Mouse (Mus musculus): ENCODE measurements around the gene Atg2a. TPM values are rescaled to one million over a fixed set of nuclear protein-coding genes. Genes with fewer than 3 reads are reported as not detected.
A peak's percentile ranks its signal among the peaks of the same experiment; 100 is the strongest.

Atg2a gene
- total RNA-seq, 2 experiments from 2014 or later, result 16.7 to 20.0 TPM

DNA sequence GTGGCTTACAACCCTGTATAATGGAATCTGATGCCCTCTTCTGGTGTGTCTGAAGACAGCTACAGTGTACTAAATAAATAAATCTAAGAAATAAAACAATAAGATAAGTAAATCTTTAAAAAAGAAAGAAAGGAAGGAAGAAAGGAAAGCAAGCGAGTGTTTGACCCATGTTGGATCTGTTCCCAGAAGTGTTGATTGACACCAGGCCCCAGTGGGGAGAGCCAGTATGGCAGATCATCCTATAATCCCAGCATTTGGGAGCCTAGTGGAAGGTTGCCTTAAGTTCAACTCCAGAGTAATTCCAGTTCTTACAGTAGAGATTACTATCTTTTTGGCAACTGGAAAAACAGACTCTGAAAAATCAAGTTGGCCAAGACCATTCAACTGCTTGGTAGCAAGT is 4.3 kb downstream of the Atg2a start:
- DNase-seq (ENCODE audit: low spot score), result no peak

DNA sequence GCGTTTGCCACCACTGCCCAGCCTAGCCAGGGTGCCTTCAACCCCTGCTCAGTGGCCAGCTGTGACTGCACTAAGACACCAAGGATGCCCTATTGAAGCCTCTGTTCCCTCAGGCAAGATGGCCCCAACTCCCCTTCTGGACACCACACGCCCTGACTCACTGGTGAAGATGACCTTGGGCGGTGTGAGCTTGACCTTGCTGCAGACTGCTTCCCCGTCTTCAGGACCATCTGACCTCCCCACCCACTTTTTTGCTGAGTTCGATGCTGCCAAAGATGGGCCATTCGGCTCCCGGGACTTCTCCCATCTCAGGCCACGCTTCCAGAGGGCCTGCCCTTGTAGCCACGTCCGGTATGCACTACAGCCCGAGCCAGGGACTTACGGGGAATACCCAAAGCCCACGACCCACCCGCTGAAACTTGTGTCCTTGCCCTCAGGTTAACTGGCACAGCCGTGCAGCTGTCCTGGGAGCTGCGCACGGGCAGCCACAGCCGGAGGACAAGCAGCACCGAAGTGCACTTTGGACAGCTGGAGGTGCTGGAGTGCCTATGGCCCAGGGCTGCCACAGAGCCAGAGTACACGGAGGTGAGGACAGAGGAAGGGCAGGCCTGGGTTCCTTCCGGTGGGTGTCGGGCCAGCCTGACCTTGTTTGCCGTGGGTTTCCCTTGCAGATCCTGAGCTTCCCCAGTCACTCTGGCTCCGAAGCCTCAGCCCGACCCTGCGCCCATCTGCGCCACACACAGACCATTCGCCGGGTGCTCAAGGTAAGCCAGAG is 6.2 kb downstream of the Atg2a start:
- no peak for DNase-seq (ENCODE audit: low spot score)

DNA sequence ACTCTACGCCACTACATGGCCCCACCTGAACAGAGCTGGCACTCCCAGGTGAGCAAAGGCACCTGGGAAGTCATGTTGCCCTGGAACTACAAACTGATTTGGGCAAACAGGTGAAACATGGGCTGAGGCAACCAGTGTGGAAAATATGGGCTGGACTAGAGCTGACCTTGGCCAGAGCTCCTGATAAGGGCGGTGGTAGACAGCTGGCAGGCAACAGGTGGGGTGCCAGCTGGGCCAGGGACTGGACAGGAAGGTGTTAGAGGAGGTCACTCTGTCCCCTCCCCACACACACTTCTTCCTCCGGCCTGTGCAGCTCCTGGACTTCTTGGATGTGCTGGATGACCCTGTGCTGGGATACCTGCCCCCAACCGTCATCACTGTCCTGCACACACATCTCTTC is 11.6 kb downstream of the Atg2a start:
- DNase-seq (ENCODE audit: low spot score), result no peak

DNA sequence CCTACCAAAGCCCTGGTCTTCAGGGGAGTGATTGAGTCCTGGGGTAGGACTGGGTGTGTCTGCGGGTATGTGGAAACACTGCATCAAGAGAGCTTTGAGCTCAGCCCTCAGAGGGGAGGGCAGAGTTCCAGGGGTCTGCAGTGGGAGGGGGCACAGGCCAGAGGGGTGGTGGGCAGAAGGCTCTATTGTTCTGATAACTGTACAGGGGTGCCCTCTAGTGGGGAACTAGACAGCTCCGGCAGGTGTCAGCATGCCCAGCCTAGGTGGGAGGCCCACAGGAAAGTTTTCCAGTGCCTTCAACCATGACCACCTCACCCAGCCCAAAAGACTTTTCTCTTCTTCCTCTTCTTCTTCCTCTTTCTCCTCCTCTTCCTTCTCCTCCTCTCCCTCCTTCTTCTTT is 19.0 kb downstream of the Atg2a start:
- DNase-seq (ENCODE audit: low spot score), result no peak

DNA sequence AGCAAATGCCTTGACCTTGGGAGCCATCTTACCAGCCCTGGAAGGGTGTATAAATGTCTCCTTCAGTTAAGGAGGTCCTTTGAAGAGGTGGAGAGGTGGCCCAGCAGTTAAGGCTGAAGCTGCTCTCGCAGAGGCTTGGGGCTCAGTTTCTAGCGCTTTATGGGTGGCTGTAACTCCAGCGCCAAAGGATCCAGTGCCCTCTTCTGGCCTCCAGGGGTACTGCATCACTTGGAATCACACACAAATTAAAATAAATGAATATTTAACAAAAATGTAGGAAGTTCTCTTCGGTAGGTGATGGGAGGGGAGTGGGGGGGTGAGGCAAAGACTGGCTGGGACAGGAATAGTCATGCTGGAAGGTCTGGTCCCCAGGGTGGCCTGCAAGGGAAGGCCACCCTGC is 19.5 kb downstream of the Atg2a start:
- no peak for DNase-seq (ENCODE audit: low spot score)

DNA sequence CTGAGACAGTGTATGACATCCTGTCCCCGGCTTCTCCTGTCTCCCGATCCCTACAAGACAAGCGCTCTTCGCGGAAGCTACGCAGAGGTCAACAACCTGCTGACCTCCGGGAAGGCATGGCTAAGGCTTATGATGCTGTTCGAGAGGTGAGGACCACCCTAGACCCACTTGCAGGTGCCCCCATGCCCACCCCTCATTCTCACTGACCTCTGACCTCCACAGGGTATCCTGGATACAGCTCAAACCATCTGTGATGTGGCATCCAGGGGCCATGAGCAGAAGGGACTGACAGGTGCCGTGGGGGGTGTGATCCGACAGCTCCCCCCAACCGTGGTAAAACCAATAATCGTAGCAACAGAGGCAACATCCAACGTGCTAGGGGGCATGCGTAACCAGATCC is 19.9 kb downstream of the Atg2a start:
- DNase-seq (ENCODE audit: low spot score), result no peak

DNA sequence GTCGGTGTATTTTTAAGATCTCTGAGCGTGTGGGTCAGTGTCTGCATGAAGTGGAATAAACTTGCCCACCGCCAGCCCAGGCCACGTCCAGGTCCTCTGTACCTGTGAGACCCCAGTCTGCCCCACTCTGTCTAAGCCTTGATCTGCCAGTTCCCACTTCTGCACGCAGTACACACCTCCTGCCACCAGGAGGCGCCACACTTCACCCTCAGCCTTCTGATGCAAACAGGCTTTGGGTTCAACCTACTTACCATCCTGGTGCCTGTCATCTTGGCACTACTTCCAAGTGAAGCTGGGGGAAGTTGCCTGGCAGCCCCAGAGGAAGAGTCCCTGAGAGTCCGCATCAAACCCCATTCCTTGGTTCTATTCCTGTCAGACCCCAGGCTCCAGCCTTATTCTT is 20.8 kb downstream of the Atg2a start:
- DNase-seq (ENCODE audit: low spot score), result peak; percentile 63

DNA sequence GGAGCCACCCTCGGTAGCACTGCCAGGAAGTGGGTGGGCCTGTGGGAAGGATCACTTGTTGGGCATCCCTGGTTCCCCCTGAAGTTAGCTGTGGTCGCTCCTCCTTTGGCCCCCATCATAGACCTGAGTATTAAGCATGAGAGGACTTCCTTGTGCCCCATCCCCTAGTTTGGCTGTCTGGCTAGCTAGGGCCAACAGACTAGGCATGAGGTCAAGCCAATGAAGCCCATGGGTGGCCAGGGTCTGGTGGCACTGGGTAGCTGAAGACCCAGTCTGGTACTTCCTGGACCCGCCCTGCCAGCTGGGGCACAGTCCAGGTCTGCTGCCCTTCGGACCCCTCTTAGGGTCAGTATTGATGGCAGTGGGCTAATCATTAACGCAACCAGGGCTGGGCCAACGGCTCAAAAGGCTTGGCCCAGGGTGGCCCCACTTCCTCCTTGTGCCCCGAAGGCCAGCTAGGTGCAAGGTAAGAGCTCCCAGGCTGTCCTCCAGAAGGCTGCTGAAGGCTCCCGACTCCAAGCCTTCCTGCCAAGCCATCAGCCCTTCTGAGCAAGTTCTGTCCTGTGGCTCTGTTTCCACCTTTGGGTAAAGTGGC is 21.5 kb downstream of the Atg2a start:
- no peak for DNase-seq (ENCODE audit: low spot score)

DNA sequence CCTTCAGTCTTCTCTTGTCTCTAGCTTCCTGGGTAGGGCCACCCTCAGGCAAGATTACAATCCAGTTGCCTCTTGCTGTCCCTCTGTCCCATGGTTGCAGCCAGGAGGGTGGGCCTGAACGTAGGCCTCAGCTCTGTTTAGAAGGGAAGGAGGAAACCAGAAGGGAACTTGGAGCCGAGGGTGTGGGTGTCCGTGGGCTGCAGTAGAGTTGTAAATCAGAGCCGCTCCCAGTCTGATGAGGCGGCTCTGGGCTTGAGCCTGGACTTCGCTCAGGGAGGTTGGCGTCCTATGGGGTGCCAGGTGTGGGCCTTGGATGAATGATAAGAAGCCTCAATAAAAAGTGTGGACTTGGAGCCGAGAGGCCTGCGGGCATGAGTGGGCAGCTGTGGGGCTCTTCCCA is 22.7 kb downstream of the Atg2a start:
- no peak for DNase-seq (ENCODE audit: low spot score)

DNA sequence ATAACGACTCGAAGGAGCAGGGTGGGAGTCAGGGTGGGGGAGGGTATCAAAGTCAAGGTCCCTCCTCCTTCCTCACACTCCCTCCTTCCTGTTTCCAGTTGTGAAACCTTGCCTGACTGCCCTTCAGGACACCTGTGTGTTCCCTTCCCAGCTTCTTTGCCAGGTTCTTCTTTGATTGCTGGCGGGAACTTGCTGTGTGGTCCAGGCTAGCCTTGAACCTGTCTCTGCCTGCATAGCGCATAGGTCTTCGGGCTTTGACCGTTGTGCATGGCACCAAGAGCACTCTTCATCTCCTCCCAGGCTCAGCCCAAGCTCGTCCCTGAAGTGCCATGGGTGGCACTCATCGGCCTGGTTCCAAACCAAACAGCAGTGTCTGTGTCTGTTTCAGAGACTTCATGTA is 23.5 kb downstream of the Atg2a start:
- DNase-seq (ENCODE audit: low spot score), result no peak

DNA sequence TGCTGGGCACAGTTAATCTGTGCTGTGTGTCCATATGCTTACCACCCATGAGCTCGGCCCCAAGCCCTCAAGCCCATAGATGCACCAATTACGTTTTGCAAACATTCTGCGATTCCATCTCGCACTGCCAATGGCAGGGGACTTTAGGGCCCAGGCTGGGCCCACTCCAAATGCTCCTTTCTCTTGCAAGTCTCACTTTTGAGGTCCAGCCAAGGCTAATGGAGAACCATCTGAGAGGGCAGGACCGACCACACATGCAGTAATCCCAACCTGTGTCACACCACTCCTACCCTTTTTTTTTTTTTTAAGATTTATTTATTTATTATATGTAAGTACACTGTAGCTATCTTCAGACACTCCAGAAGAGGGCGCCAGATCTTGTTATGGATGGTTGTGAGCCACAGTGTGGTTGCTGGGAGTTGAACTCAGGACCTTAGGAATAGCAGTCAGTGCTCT is 24.3 kb downstream of the Atg2a start:
- no peak for DNase-seq (ENCODE audit: low spot score)

DNA sequence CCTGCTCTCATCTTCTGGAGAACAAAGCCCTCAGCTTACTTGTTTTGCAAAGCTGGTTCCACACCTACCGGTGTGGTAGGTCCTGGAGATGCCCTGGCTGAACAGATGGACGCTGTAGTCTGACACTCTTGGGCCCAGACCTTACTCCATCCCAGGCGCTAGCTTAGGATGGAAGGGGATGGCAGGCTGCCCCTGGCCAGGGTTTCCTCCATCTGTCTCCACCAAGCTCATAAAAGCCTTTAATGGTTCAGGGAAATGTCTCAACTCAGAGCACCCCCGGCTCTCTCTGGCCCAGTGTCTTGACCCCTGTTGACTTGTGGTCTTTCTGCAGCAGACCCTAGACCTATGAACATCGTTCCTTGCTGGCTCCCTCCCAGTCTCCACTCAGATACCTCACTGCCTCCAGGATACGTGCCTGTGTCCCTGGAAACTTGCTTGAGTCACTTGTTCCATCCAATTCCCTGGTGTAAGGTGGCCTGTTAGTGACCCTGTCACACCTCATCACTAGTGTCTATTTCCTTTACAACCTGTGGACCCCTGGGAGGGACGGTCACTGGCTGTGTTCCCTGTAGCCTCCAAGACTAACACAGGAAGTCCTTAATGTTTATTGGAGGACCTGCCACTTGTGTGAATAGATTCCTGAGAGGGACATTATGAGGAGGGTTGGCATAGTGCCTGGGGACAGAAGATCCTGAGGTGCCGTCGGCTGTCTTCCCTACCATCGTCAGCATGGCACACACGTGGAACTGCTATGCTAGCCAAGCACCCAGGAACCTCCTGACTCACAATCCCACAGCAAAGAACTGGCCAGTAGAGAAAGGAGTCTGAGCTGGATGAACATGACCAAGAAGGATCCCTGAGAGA is 26.1 kb downstream of the Atg2a start:
- peak; percentile 29 for DNase-seq (ENCODE audit: low spot score)

DNA sequence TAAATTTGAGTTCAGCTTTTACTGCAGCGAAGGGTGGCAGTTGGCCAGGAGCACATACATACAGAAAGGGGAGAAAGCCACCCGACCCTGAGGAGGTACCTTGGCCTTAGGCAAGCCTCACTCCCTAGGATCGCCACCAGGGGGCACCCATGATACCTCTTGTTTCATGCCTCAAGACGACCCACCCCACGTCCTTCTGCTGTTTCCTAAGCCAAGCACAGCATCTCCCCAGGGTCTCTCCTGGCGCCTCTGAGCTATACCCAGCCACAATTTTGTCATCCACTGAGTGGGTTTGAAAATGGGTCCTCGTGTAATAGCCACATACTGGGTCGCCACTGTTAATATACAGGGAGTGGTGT is 26.7 kb downstream of the Atg2a start:
- peak; percentile 90 for DNase-seq (ENCODE audit: low spot score)

DNA sequence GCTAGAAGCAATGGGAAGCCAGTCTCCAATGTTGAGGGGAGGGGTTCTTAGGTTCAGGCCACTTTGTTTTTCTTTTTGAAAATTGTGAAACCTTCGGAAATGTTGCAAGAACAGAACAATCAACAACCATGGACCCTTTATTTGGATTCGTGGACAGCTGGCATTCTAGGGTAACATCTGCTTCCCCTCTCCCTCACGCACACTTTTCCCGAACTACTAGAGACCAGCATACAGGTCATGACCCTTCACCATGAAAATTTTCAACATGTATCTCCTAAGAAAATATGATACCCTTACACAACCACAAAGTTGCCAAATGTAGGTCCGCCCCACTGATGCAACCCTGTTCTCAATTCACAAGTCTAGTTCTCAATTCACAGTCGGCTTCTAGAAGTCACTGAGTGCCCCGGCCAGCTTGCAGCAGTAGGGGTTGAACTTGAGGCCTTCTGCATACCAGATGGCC is 27.2 kb downstream of the Atg2a start:
- DNase-seq (ENCODE audit: low spot score), result peak; percentile 32

DNA sequence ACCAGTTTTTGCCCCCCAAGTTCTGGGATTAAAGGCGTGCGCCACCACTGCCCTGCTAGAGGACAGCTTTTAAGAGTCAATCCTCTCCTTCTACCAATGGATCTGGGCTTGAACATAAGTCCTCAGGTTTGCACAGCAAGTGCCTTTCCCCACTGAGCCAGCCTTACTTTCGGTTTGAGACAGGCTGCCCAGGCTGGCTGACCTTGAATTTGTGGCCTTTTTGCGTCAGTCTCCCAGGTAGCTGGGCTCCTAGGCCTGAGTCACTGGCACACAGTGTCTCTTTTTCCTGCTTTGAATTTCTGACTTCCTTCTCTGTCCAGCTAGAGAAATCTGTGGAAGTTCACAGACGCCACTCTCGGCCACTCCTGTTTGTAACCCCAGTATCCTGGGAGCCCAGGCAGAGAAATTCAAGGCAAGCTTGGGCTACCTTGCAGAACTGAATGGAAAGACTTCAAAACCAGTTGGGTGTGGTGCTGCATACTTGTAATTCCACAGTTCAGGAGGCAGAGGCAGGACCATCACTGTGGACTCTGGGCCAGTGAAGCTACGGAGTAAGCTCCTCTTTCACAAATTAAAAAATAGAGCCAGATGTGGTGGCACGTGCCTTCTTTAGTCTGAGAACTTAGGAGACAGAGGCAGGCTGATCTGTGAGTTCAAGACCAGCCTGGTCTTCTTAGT is 28.5 kb downstream of the Atg2a start:
- no peak for DNase-seq (ENCODE audit: low spot score)

DNA sequence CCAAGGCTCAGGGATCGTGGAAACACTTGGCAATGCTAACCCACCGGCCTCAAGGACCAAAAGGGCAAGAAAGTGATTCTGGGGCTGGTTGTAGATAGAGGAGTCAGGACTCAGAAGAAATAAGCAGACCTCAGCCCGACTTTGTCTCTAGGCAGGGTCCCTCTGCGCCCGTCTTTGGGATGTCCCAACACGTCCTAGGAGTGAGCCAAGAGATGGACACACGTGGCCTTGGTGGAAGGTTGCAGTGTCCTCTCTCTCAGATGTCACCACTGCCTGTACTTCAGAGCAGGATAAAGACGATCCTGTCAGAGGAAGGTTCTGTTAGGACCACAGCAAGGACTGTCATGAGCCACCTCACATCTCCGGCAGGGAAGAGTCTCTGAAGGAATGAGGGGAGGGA is 29.2 kb downstream of the Atg2a start:
- DNase-seq (ENCODE audit: low spot score), result no peak

DNA sequence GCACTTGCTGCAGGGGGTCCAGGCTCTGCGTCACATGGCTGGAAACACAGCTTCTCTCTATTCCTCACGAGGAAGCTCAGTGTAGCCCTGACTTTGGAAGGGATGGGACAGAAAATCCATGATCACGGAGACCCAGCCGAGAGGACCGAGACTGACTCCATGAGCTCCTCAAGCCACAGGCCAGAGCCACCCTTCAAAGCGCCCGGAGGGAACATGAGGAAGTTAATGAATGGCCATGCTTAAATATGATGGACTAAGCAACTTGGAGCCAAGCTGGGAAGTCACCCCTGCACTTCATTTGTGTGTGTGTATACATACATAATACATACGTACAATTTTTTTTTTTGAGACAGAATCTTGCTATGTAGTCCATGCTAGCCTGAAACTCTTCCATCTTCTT is 29.7 kb downstream of the Atg2a start:
- DNase-seq (ENCODE audit: low spot score), result no peak

DNA sequence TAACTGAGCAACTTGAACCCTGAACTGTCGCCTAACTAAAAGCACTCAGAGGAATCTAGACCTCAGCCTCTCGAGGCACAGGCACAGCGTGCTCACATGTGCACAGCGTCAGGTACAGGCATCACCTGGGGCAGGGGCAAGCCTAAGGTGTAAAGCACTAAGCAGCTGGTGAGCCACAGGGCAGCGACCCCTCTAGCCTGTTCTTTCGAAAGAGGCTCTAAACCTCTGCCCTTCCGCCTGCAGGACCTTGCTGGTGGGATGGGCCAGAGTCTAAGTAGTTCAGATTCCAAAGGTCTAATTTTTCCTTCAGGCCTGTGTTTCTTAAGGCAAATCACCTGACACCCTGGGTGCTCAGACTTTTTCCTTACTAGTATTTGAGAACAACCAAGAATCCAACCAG is 30.6 kb downstream of the Atg2a start:
- no peak for DNase-seq (ENCODE audit: low spot score)

DNA sequence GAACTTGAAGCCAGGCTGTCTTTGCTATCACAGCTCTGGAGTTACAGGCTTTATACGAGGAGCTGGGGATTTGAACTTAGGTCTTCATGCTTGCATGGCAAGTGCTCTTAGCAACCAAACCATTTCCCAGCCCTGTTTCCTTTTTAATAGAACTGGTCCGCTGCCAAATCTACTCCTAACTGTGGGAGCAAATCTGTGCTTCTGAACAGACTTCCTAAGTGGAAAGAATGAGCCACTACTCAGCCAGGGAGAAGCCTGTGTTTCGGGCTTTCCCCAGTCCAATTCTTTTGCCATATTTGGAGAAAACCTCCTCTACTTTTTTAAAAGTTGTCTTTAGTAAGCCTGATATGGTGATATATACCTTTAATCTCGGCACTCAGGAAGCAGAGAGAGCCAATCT is 31.3 kb downstream of the Atg2a start:
- DNase-seq (ENCODE audit: low spot score), result peak; percentile 50

DNA sequence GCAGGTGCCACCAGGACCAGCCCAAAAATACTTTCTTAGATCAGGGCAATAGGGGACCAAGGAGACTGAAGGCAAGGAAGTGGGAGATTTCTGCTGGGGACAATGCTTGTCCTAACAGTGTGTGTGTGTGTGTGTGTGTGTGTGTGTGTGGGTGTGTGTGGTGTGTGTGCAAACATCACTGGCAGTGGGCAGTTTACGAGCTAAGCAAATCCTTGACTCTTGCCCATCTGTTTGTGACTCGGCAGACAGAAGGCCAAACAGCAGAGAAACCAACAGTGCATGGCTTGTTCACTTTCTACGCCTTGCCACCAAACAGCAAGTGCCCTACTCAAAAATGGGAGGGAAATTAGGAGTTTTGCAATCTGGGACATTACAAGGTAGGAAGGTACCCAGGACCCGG is 32.1 kb downstream of the Atg2a start:
- no peak for DNase-seq (ENCODE audit: low spot score)

DNA sequence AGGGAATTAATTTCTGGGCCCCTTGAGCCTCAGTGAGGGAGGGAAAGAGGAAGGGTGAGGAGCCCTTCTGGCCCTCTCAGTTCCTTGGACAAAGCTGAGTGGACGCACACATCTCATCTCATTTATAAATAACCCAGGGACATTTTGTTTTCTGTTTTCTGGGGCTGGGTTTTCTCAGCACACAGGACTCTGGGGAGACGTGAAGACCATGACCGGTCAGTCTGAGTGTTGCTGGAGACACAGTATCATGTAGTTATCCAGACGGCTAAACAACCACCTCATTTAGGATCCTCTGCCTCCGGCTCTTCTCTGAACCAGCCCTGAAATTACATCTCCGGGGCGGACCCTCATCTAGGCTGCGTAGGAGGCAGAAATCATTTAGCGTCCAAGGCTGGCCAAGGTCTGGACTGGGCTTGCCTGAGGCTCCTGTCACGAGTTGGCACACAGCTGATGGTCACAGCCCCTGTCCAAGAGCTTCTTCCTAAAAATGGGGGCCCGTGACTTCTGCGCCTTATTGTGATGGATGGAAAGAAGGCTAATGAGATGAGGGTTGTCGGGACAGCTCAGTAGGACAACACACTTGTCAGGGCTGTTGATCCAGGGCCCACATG is 32.6 kb downstream of the Atg2a start:
- DNase-seq (ENCODE audit: low spot score), result peak; percentile 32

Measured in gastrocnemius, adult 18-20 months (tissue).